Mouse (Mus musculus) kidney, embryonic 14.5 days (tissue): ENCODE measurements at regions not wholly inside any gene's neighbourhood (a gene's known extent, or its start where the extent isn't known, plus 50 kb on each side); places are given as distances from the start of the nearest gene placed in this dataset.

ENCODE experiments used
- ATAC-seq: fragments of 200-750 bp; cut with Nextera tagmentation; 2 replicates; pipeline ENCODE4 v1.8.0; 2017; ENCODE audit warnings: moderate number of reproducible peaks, mild to moderate bottlenecking, moderate TSS enrichment, moderate library complexity; ENCODE audit not compliant: low FRiP score, low TSS enrichment
- H3K27ac ChIP-seq: fragments of 300-500 bp; sonication (generic); 2 replicates; pipeline ENCODE4 v1.5.1; 2014; ENCODE audit warnings: low read depth, mild to moderate bottlenecking, low read length, moderate library complexity, mixed read lengths
- H3K27me3 ChIP-seq: fragments of 300-500 bp; sonication (generic); 2 replicates; pipeline ENCODE4 v1.6.1; 2014; ENCODE audit warnings: mild to moderate bottlenecking, low read length; ENCODE audit not compliant: control insufficient read depth, insufficient read depth
- H3K36me3 ChIP-seq: fragments of 300-500 bp; sonication (generic); 2 replicates; pipeline ENCODE4 v1.6.1; 2014; ENCODE audit warnings: low read length, mixed read lengths; ENCODE audit not compliant: control insufficient read depth, insufficient read depth
- H3K4me1 ChIP-seq: fragments of 300-500 bp; sonication (generic); 2 replicates; pipeline ENCODE4 v1.6.1; 2014; ENCODE audit warnings: low read length, mixed read lengths; ENCODE audit not compliant: control insufficient read depth, insufficient read depth
- H3K4me2 ChIP-seq: fragments of 300-500 bp; sonication (generic); replicated peaks from 2 replicates; pipeline ENCODE4 v1.6.1; 2014; ENCODE audit warnings: low read depth, mild to moderate bottlenecking, low read length
- H3K4me3 ChIP-seq: fragments of 300-500 bp; sonication (generic); 2 replicates; pipeline ENCODE4 v1.5.1; 2014; ENCODE audit warnings: mild to moderate bottlenecking, low read length
- H3K9ac ChIP-seq: fragments of 300-500 bp; sonication (generic); 2 replicates; pipeline ENCODE4 v1.6.1; 2014; ENCODE audit warnings: low read depth, mild to moderate bottlenecking, low read length, moderate library complexity
- H3K9me3 ChIP-seq: fragments of 300-500 bp; sonication (generic); 2 replicates; pipeline ENCODE4 v1.6.1; 2016; ENCODE audit warnings: low read length; ENCODE audit not compliant: control insufficient read depth
- WGBS: fragments of 180-500 bp; shearing (Covaris S2); extraction: QIAGEN DNeasy Blood & Tissue Kit; methylation state at CpG from one replicate; pipeline ENCODE4 v1.1.7; 2014; 5-methylcytosine and 5-hydroxymethylcytosine counted together

GRCm38 (mm10) chr15:61473900-61474299 lies 551.1 kb upstream of the A1bg start:
- no peaks in the 10 kb centered on the region for H3K27me3 ChIP-seq
- H3K9ac ChIP-seq = no peak overlapping the region
- H3K4me2 ChIP-seq = no peak overlapping the region
- 53% methylated on average over 1 of the region's 1 CpGs for WGBS
- H3K4me1 ChIP-seq = no peaks in the 10 kb centered on the region
- no peaks in the 10 kb centered on the region for H3K36me3 ChIP-seq
- no peak for ATAC-seq
- no peak overlapping the region for H3K4me3 ChIP-seq
- no peaks in the 10 kb centered on the region for H3K9me3 ChIP-seq
- H3K27ac ChIP-seq = no peak overlapping the region

GRCm38 (mm10) chr15:61455042-61455441 lies 532.2 kb upstream of the A1bg start:
- Histone ChIP-seq H3K9me3 (no peaks in the 10 kb centered on the region), H3K9ac (no peak overlapping the region), H3K4me2 (no peak overlapping the region), H3K36me3 (no peaks in the 10 kb centered on the region), H3K4me1 (no peaks in the 10 kb centered on the region), H3K27ac (no peak overlapping the region), H3K27me3 (no peaks in the 10 kb centered on the region), H3K4me3 (no peak overlapping the region)
- no peak for ATAC-seq
- WGBS = 82% methylated on average over 5 of the region's 5 CpGs

- ATAC-seq = no peak
- WGBS = 62% methylated on average over 1 of the region's 1 CpGs
- Histone ChIP-seq H3K9ac (no peak overlapping the region), H3K9me3 (no peaks in the 10 kb centered on the region), H3K4me3 (no peak overlapping the region), H3K4me1 (no peaks in the 10 kb centered on the region), H3K4me2 (no peak overlapping the region), H3K36me3 (no peaks in the 10 kb centered on the region), H3K27ac (no peak overlapping the region), H3K27me3 (no peaks in the 10 kb centered on the region)
Observed at GRCm38 (mm10) chr15:61454350-61454671, 531.5 kb upstream of the A1bg start.

- Histone ChIP-seq H3K36me3 (no peaks in the 10 kb centered on the region), H3K9me3 (no peaks in the 10 kb centered on the region), H3K27me3 (no peaks in the 10 kb centered on the region), H3K4me1 (no peaks in the 10 kb centered on the region), H3K27ac (no peak overlapping the region), H3K9ac (no peak overlapping the region), H3K4me3 (no peak overlapping the region), H3K4me2 (no peak overlapping the region)
- whole genome bisulfite sequencing = 78% methylated on average over 5 of the region's 5 CpGs
- no peak for ATAC-seq
Observed at GRCm38 (mm10) chr15:61453656-61454349, 531.0 kb upstream of the A1bg start.

- Histone ChIP-seq H3K27me3 (no peaks in the 10 kb centered on the region), H3K4me3 (no peak overlapping the region), H3K27ac (no peak overlapping the region), H3K9me3 (no peaks in the 10 kb centered on the region), H3K4me2 (no peak overlapping the region), H3K36me3 (no peaks in the 10 kb centered on the region), H3K9ac (no peak overlapping the region), H3K4me1 (no peaks in the 10 kb centered on the region)
- ATAC-seq = no peak
- WGBS = 20% methylated on average over 3 of the region's 3 CpGs
Observed at GRCm38 (mm10) chr15:61450217-61450616, 527.4 kb upstream of the A1bg start.

GRCm38 (mm10) chr15:61448482-61448881 lies 525.7 kb upstream of the A1bg start:
- Histone ChIP-seq H3K36me3 (no peaks in the 10 kb centered on the region), H3K4me1 (no peaks in the 10 kb centered on the region), H3K27ac (no peak overlapping the region), H3K9me3 (no peaks in the 10 kb centered on the region), H3K4me3 (no peak overlapping the region), H3K9ac (no peak overlapping the region), H3K4me2 (no peak overlapping the region), H3K27me3 (no peaks in the 10 kb centered on the region)
- 88% methylated on average over 2 of the region's 2 CpGs for WGBS
- no peak for ATAC-seq

- 81% methylated on average over 4 of the region's 4 CpGs for WGBS
- Histone ChIP-seq H3K4me1 (no peaks in the 10 kb centered on the region), H3K9ac (no peak overlapping the region), H3K9me3 (no peaks in the 10 kb centered on the region), H3K4me2 (no peak overlapping the region), H3K27ac (no peak overlapping the region), H3K4me3 (no peak overlapping the region), H3K27me3 (no peaks in the 10 kb centered on the region), H3K36me3 (no peaks in the 10 kb centered on the region)
- no peak for ATAC-seq
Observed at GRCm38 (mm10) chr15:61446053-61446840, 523.4 kb upstream of the A1bg start.

GRCm38 (mm10) chr15:61441734-61442398 lies 519.1 kb upstream of the A1bg start:
- no peak overlapping the region for H3K4me3 ChIP-seq
- H3K9ac ChIP-seq = no peak overlapping the region
- H3K4me2 ChIP-seq = no peak overlapping the region
- no peaks in the 10 kb centered on the region for H3K27me3 ChIP-seq
- no peaks in the 10 kb centered on the region for H3K9me3 ChIP-seq
- H3K4me1 ChIP-seq = no peaks in the 10 kb centered on the region
- no peak for ATAC-seq
- 87% methylated on average over 4 of the region's 4 CpGs for WGBS
- no peaks in the 10 kb centered on the region for H3K36me3 ChIP-seq
- no peak overlapping the region for H3K27ac ChIP-seq

- Histone ChIP-seq H3K4me2 (no peak overlapping the region), H3K4me3 (no peak overlapping the region), H3K4me1 (no peaks in the 10 kb centered on the region), H3K27ac (no peak overlapping the region), H3K9ac (no peak overlapping the region), H3K36me3 (no peaks in the 10 kb centered on the region), H3K27me3 (no peaks in the 10 kb centered on the region), H3K9me3 (no peaks in the 10 kb centered on the region)
- WGBS = 92% methylated on average over 2 of the region's 2 CpGs
- ATAC-seq = no peak
Observed at GRCm38 (mm10) chr15:61441012-61441411, 518.2 kb upstream of the A1bg start.
